Mouse (Mus musculus) kidney, postnatal 0 days (tissue): ENCODE data around the gene Elob. TPM values are rescaled to one million over a fixed set of nuclear protein-coding genes. Genes with fewer than 3 reads are reported as not detected.

ENCODE experiments used
- ATAC-seq: fragments of 200-750 bp; cut with Nextera tagmentation; replicated peaks from 2 replicates; pipeline ENCODE4 v1.8.0; 2017; ENCODE audit warnings: low read depth, moderate number of reproducible peaks, moderate TSS enrichment, moderate library complexity; ENCODE audit not compliant: low FRiP score
- DNase-seq: peaks from one replicate; pipeline ENCODE4 v3.0.0-alpha.2; 2016; ENCODE audit warnings: low spot score
- H3K27ac ChIP-seq: fragments of 300-500 bp; sonication (generic); 2 replicates; pipeline ENCODE4 v1.5.1; 2014; ENCODE audit warnings: mild to moderate bottlenecking
- H3K27me3 ChIP-seq: fragments of 300-500 bp; sonication (generic); 2 replicates; pipeline ENCODE4 v1.6.1; 2014; ENCODE audit warnings: low read length, mixed read lengths; ENCODE audit not compliant: insufficient read depth
- H3K36me3 ChIP-seq: fragments of 300-500 bp; sonication (generic); 2 replicates; pipeline ENCODE4 v1.6.1; 2014; ENCODE audit warnings: low read length, mixed read lengths; ENCODE audit not compliant: insufficient read depth
- H3K4me1 ChIP-seq: fragments of 300-500 bp; sonication (generic); replicated peaks from 2 replicates; pipeline ENCODE4 v1.6.1; 2014; ENCODE audit warnings: antibody characterized with exemption, low read length, mixed read lengths; ENCODE audit not compliant: insufficient read depth
- H3K4me2 ChIP-seq: fragments of 300-500 bp; sonication (generic); 2 replicates; pipeline ENCODE4 v1.6.1; 2014; ENCODE audit warnings: mild to moderate bottlenecking, low read length, moderate library complexity, mixed read lengths
- H3K4me3 ChIP-seq: fragments of 300-500 bp; sonication (generic); replicated peaks from 2 replicates; pipeline ENCODE4 v1.5.1; 2014; ENCODE audit warnings: low read depth, low read length
- H3K9ac ChIP-seq: fragments of 300-500 bp; sonication (generic); 2 replicates; pipeline ENCODE4 v1.6.1; 2014; ENCODE audit warnings: low read depth, low read length
- H3K9me3 ChIP-seq: fragments of 300-500 bp; sonication (generic); replicated peaks from 2 replicates; pipeline ENCODE4 v1.6.1; 2016; ENCODE audit warnings: low read length, inconsistent platforms, mixed read lengths
- CTCF ChIP-seq: IDR thresholded peaks from 2 replicates; pipeline ENCODE4 v1.5.1; 2016; ENCODE audit warnings: antibody characterized with exemption, low read depth, mild to moderate bottlenecking, moderate library complexity
- WGBS: fragments of 180-500 bp; shearing (Covaris S2); extraction: QIAGEN DNeasy Blood & Tissue Kit; methylation state at CpG from one replicate; pipeline ENCODE4 v1.1.7; 2014; 5-methylcytosine and 5-hydroxymethylcytosine counted together
- polyA plus RNA-seq: library from polyadenylated mRNA; unstranded; fragments of >200 nt; fragmentation: Nextera tagmentation; extraction: Ambion mirVana; gene quantifications from 2 replicates; pipeline ENCODE4 v1.2.1, GENCODE M21; 2015

The Elob gene
- polyA plus RNA-seq, 1 experiment from 2014 or later: 1,143 TPM

GRCm38 (mm10) chr17:23862926-23863325, 34.0 kb upstream of the Elob start:
- H3K4me1 ChIP-seq: no peaks in the 10 kb centered on the region
- H3K9me3 ChIP-seq: no peaks in the 10 kb centered on the region
- DNase-seq: no peak
- H3K27ac ChIP-seq: no peak overlapping the region
- ATAC-seq: no peak
- no peak overlapping the region for H3K9ac ChIP-seq
- H3K36me3 ChIP-seq: no peaks in the 10 kb centered on the region
- WGBS: 92% methylated on average over 4 of the region's 4 CpGs
- no peak overlapping the region for H3K4me3 ChIP-seq
- H3K27me3 ChIP-seq: no peaks in the 10 kb centered on the region
- H3K4me2 ChIP-seq: no peak overlapping the region
- TF ChIP-seq CTCF: no peak

- TF ChIP-seq CTCF: no peak
- 84% methylated on average over 2 of the region's 2 CpGs for whole genome bisulfite sequencing
- no peak overlapping the region for H3K9ac ChIP-seq
- H3K27me3 ChIP-seq: no peaks in the 10 kb centered on the region
- ATAC-seq (no peak), DNase-seq (no peak)
- no peaks in the 10 kb centered on the region for H3K36me3 ChIP-seq
- no peak overlapping the region for H3K4me2 ChIP-seq
- H3K4me1 ChIP-seq: no peaks in the 10 kb centered on the region
- no peak overlapping the region for H3K27ac ChIP-seq
- H3K4me3 ChIP-seq: no peak overlapping the region
- H3K9me3 ChIP-seq: no peaks in the 10 kb centered on the region
These were observed 29.0 kb upstream of the Elob start for GRCm38 (mm10) chr17:23857913-23858312.

- no peak overlapping the region for H3K27ac ChIP-seq
- H3K9me3 ChIP-seq: no peaks in the 10 kb centered on the region
- no peak overlapping the region for H3K9ac ChIP-seq
- no peaks in the 10 kb centered on the region for H3K4me1 ChIP-seq
- no peak overlapping the region for H3K4me3 ChIP-seq
- no peak for ATAC-seq
- H3K4me2 ChIP-seq: no peak overlapping the region
- H3K36me3 ChIP-seq: no peaks in the 10 kb centered on the region
- no peaks in the 10 kb centered on the region for H3K27me3 ChIP-seq
- DNase-seq: no peak
- no peak for TF ChIP-seq CTCF
- WGBS: 71% methylated on average over 6 of the region's 6 CpGs
These were observed 28.3 kb upstream of the Elob start for GRCm38 (mm10) chr17:23857193-23857592.

GRCm38 (mm10) chr17:23854229-23854765, 25.4 kb upstream of the Elob start:
- H3K4me2 ChIP-seq: no peak overlapping the region
- no peaks in the 10 kb centered on the region for H3K36me3 ChIP-seq
- ATAC-seq: no peak
- 86% methylated on average over 10 of the region's 10 CpGs for WGBS
- H3K4me3 ChIP-seq: no peak overlapping the region
- H3K27me3 ChIP-seq: no peaks in the 10 kb centered on the region
- H3K9me3 ChIP-seq: no peaks in the 10 kb centered on the region
- no peaks in the 10 kb centered on the region for H3K4me1 ChIP-seq
- no peak for TF ChIP-seq CTCF
- H3K27ac ChIP-seq: no peak overlapping the region
- H3K9ac ChIP-seq: no peak overlapping the region
- no peak for DNase-seq

- DNase-seq (peak; percentile 59), ATAC-seq (0 out of 2 replicates have a peak, but pooled peaks have one; percentile 48)
- 33% methylated on average over 5 of the region's 5 CpGs for WGBS
- peak; percentile 77 for TF ChIP-seq CTCF
- Histone ChIP-seq H3K4me2 (no peak overlapping the region), H3K4me1 (no peaks in the 10 kb centered on the region), H3K4me3 (no peak overlapping the region), H3K9ac (no peak overlapping the region), H3K9me3 (no peaks in the 10 kb centered on the region), H3K36me3 (no peaks in the 10 kb centered on the region), H3K27ac (no peak overlapping the region), H3K27me3 (no peaks in the 10 kb centered on the region)
These were observed 24.4 kb upstream of the Elob start for GRCm38 (mm10) chr17:23853292-23853691.

GRCm38 (mm10) chr17:23850853-23851749, 22.2 kb upstream of the Elob start:
- no peaks in the 10 kb centered on the region for H3K4me1 ChIP-seq
- H3K4me3 ChIP-seq: no peak overlapping the region
- no peak overlapping the region for H3K4me2 ChIP-seq
- H3K36me3 ChIP-seq: no peaks in the 10 kb centered on the region
- WGBS: 52% methylated on average over 18 of the region's 19 CpGs
- H3K27me3 ChIP-seq: no peaks in the 10 kb centered on the region
- peak; percentile 88 for TF ChIP-seq CTCF
- no peak overlapping the region for H3K27ac ChIP-seq
- DNase-seq: peak; percentile 85
- ATAC-seq: no peak
- no peaks in the 10 kb centered on the region for H3K9me3 ChIP-seq
- no peak overlapping the region for H3K9ac ChIP-seq
